Mouse (Mus musculus) bone marrow macrophage, adult 2 months (primary cell): Measurements from ENCODE around the gene Ebf1. TPM values are rescaled to one million over a fixed set of nuclear protein-coding genes. Genes with fewer than 3 reads are reported as not detected.

ENCODE experiments used
- H3K27ac ChIP-seq: 2 replicates; pipeline ENCODE4 v1.5.1; 2012; ENCODE audit warnings: low read depth, low read length; ENCODE audit not compliant: insufficient read depth
- H3K4me1 ChIP-seq: 2 replicates; pipeline ENCODE4 v1.6.1; 2012; ENCODE audit warnings: low read length; ENCODE audit not compliant: control insufficient read depth, insufficient read depth
- H3K4me3 ChIP-seq: 2 replicates; pipeline ENCODE4 v1.5.1; 2012; ENCODE audit warnings: mild to moderate bottlenecking, low read length, moderate library complexity; ENCODE audit not compliant: insufficient read depth
- CTCF ChIP-seq: IDR thresholded peaks from 2 replicates; pipeline ENCODE4 v1.5.1; 2012; ENCODE audit warnings: low read depth, mild to moderate bottlenecking, low read length, moderate library complexity
- POLR2A ChIP-seq: IDR thresholded peaks from 2 replicates; pipeline ENCODE4 v1.6.1; 2012; ENCODE audit warnings: mild to moderate bottlenecking, low read depth, low read length, borderline replicate concordance
- polyA plus RNA-seq: library from polyadenylated mRNA; stranded (reverse); fragments of >200 nt; gene quantifications from 2 replicates; pipeline ENCODE4 v1.2.4, GENCODE M21; 2012; ENCODE audit not compliant: missing spikeins, insufficient read depth, insufficient read length

Ebf1 gene
- polyA plus RNA-seq, 1 experiment = 0.32 TPM

DNA sequence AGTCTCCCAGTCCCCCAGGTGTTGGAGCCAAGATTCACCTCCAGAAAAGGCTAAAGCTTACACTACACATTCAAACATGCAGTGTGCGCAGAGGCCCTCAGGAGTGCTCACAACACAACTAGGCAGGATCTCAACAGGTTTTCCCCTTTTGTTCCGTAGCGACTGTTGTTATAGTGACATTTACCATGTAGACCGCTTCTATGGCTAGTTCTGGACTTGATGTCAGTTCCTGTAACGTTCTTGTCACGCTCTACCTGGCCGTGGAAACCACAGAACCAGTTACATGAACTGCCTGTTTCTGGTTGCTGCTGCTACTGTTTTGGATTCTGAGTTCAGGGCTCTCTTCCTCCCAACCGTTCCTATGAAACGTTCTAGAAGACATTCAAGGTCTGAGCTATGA lies 333.2 kb downstream of the Ebf1 start:
- no peaks in the 10 kb centered on the region for H3K4me1 ChIP-seq
- TF ChIP-seq POLR2A (no peak), CTCF (no peak)
- H3K4me3 ChIP-seq = no peak overlapping the region
- no peak overlapping the region for H3K27ac ChIP-seq

DNA sequence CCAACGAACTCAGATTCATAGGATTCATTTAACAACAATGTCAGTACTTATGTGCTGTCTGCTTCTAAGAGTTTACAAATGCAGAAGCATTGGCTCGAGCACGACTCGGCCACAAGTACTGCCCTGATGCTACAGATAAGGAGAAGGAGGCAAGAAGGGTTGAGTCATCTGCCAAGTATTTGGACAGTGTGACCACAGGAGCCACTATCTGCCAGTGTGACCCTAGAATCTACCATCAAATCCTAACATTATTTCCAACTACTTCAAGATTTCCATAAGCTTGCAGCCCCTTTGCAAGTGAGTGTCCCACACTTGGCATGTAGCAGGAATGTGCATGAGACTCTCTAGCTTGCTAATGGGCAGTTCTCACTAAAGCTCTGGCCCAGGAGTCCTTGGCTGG lies 334.4 kb downstream of the Ebf1 start:
- no peaks in the 10 kb centered on the region for H3K4me1 ChIP-seq
- TF ChIP-seq CTCF (no peak), POLR2A (no peak)
- H3K27ac ChIP-seq = no peak overlapping the region
- no peak overlapping the region for H3K4me3 ChIP-seq

DNA sequence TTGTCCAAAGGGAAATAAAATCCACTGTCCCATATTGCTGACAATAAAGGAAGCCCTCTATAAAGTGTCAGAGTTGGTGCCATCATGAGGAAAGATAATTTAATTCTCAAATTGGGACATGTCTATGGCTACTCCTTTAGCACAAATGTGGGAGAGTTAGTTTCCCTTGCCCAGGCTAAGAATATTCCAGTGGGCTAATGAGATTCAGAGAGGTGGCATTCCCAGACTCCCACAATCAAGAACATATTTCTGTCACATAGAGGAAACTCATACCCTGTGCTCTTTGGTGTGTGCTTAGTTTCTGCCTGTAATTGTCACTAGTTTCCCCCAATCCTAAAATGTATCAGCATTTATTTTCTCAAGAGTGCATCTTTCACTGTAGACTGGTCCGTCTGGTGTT lies 336.2 kb downstream of the Ebf1 start:
- no peak overlapping the region for H3K27ac ChIP-seq
- TF ChIP-seq POLR2A (no peak), CTCF (no peak)
- H3K4me3 ChIP-seq = no peak overlapping the region
- H3K4me1 ChIP-seq = no peaks in the 10 kb centered on the region

DNA sequence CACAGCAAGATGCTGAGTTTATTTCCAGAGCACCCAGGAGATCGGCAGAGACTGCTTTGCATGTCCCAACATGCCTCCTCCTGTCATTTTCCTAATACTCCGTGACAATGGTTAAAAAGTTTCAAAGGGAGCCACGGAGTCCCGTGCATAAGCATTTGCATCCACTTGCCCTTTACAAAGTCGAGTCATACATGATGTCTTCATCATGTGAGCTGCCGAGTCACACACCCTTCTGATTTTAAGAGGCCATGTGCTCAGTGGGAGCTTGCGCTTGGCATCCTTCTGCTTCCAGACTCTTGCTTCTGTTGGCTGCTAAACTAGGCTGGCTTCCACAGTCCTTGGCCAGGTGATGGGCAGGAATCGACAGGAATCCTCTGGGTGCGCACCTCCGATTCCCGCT lies 336.7 kb downstream of the Ebf1 start:
- H3K4me3 ChIP-seq = no peak overlapping the region
- TF ChIP-seq POLR2A (no peak), CTCF (no peak)
- no peak overlapping the region for H3K27ac ChIP-seq
- H3K4me1 ChIP-seq = no peaks in the 10 kb centered on the region

DNA sequence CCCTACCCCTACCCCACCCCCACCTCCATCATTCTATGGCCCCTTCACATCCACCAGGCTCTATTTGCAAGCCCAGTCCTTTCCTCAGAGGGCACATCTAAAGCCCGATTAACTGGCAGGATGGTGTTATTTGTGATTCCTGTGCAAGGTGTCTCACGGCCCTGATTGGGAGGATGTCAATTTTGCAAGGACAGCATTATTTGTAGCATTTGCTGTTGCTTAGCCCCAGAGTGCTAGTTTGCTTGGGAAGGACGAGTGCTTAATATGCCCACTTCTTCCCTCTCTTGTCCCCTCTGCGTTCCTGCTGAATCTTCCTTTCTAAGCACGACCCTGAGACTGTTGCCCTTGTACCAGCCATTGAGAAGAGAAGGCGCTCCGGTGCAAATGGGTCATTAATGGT lies 337.2 kb downstream of the Ebf1 start:
- TF ChIP-seq POLR2A = no peak
- H3K4me1 ChIP-seq = no peaks in the 10 kb centered on the region
- H3K4me3 ChIP-seq = no peak overlapping the region
- H3K27ac ChIP-seq = no peak overlapping the region

DNA sequence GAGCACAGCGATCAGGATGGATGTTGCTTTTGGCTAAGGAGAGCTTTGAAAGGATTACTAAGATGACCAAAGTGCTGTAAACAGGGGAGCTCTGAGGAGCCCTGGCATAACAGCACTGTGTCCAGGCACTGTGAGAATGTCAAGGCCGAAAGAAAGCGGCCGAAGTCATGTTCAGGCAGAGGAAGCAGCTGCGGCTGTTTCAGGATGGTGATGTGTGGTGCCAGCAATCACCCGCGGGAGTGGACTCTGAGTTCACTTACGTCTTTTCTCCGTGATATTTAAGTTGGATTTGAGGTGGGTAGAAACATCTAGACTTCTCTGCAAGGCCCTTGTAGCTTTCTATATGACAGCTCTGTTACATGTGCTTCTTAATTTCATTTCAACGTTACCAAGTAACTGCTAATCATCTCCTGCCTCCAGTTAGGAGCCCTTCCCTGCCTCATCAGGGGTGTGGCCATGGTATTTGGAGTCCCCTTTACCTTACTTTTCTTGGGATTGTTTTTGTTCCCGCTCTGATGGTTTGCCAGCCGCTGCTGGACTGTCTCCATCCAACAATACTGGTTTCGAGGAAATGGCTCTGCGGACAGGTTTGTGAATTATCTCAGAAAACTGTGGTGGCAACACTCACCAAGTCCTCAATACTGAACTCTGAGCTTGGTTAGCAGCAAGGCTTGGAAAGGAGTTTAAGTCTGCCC lies 345.8 kb downstream of the Ebf1 start:
- H3K4me3 ChIP-seq = no peak overlapping the region
- no peaks in the 10 kb centered on the region for H3K4me1 ChIP-seq
- H3K27ac ChIP-seq = no peak overlapping the region
- no peak for TF ChIP-seq CTCF
- no peak for TF ChIP-seq POLR2A

DNA sequence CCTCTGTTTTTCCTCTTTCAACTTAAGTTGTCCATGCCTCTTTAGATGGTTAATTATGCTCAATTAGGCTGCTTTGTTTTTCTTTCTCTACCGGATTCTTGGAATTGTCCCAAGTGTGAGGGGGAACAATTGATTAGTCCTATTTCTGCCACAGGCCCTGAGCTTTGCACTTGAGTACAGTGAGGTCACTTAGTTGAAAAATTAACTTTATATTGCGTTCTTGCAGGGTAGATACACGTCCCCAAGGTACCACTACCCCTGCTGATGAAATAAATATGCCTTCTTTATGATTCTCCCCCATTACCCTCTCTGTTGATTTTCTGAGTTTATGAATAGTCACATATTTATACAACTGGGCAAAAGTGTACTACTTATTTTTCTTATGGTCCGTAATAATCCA lies 351.9 kb downstream of the Ebf1 start:
- Histone ChIP-seq H3K27ac (no peak overlapping the region), H3K4me1 (no peaks in the 10 kb centered on the region), H3K4me3 (no peak overlapping the region)
- no peak for TF ChIP-seq CTCF
- TF ChIP-seq POLR2A = no peak

DNA sequence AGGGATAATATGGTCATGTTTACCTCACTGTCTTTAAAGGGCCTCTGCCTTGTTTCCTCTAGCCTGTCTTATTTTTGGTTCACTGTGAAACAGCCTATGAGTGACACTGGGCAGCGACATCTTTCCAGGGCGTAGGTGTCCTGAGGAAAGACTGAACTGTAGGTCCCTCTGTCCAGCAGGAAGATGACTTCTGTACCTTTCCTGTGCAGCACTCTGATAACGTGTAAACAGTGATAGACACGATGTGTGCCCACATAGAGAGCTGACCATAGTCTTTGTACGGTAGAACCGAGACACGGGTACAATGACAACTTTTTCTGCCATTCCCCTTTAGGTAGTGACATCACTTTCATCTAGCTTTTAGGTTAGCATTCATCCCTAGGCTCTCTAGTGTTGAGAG lies 357.2 kb downstream of the Ebf1 start:
- no peaks in the 10 kb centered on the region for H3K4me1 ChIP-seq
- TF ChIP-seq CTCF (no peak), POLR2A (no peak)
- no peak overlapping the region for H3K4me3 ChIP-seq
- no peak overlapping the region for H3K27ac ChIP-seq

DNA sequence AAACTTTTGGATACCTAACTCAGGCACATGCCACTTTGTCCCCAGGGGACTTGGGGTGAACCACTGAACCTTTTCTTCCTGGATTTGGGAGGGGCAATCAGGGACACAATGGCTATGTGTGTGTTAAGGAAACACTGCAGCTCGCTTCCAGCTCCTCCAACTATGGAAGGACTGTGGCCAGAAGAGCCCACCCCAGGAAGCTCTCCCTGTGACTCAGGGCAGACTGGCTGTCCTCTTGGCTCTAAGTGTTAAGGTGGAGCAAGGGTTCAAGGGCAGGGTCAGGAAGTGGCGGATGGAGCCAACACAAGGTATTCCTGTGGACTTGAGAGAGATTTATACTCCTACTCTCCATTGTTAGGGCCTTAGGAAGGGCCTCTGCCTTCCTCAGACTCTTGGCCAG lies 358.0 kb downstream of the Ebf1 start:
- no peak for TF ChIP-seq CTCF
- no peak for TF ChIP-seq POLR2A
- Histone ChIP-seq H3K27ac (no peak overlapping the region), H3K4me1 (no peaks in the 10 kb centered on the region), H3K4me3 (no peak overlapping the region)

DNA sequence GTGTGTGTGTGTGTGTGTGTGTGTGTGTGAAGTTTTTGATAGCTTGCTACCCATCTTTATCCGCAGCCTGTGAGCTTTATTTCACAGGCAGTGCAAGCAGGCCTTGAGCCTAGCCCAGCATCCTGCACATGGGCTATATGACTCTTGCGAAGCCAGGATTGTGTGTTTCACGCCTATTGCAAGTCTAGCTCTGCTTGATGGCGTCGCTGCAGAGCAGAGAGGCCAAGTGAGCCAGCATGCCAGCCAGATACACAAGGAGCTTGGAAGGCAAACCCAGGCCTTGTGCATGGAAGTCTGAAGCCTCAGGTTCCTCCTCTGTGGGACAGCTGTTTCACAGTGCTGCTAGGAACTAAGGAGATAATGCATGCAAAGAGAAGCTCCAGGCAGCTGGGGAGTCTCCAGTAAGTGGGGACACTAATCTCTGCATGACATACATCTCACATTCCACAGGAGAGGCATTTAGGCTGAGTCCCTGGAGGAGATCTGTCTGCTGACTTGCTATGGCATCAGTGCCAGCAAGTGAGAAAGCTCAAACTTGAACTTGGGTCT lies 359.2 kb downstream of the Ebf1 start:
- Histone ChIP-seq H3K27ac (no peak overlapping the region), H3K4me1 (no peaks in the 10 kb centered on the region), H3K4me3 (no peak overlapping the region)
- TF ChIP-seq CTCF (no peak), POLR2A (no peak)
